Mouse (Mus musculus) T-helper 17 cell (primary cell): ENCODE data around the gene Bcl2l11.

Experiments used
- in situ Hi-C, 2 experiments: fragments of 300-600 bp; cut with MboI, MseI; formaldehyde crosslinking; loops; 1 replicate in 1 of 2; 2 replicates in 1 of 2; pipeline ENCODE4 v1.15.1; 2025; ENCODE audit warnings: high pct_unique_total_duplicates in 2 of 2

The Bcl2l11 gene

GRCm38 (mm10) chr2:128137480-128138276 is 11.8 kb downstream of the Bcl2l11 start:
- in situ Hi-C loops: no loop called here

- in situ Hi-C loops: no loop called here
Observed at GRCm38 (mm10) chr2:128138924-128139323, 13.1 kb downstream of the Bcl2l11 start.

GRCm38 (mm10) chr2:128139781-128140180 is 13.9 kb downstream of the Bcl2l11 start:
- in situ Hi-C loops: no loop called here

- in situ Hi-C loops: no loop called here
Observed at GRCm38 (mm10) chr2:128140183-128140582, 14.3 kb downstream of the Bcl2l11 start.

GRCm38 (mm10) chr2:128143992-128144391 is 18.2 kb downstream of the Bcl2l11 start:
- in situ Hi-C loops: no loop called here

GRCm38 (mm10) chr2:128145433-128145832 is 19.6 kb downstream of the Bcl2l11 start:
- in situ Hi-C loops: no loop called here

- in situ Hi-C loops: no loop called here
Observed at GRCm38 (mm10) chr2:128149596-128149995, 23.8 kb downstream of the Bcl2l11 start.

- in situ Hi-C loops: no loop called here
Observed at GRCm38 (mm10) chr2:128152211-128152610, 26.4 kb downstream of the Bcl2l11 start.

- in situ Hi-C loops: no loop called here
Observed at GRCm38 (mm10) chr2:128152845-128153550, 27.2 kb downstream of the Bcl2l11 start.

- in situ Hi-C loops: no loop called here
Observed at GRCm38 (mm10) chr2:128153551-128153910, 27.7 kb downstream of the Bcl2l11 start.

- in situ Hi-C loops: no loop called here
Observed at GRCm38 (mm10) chr2:128155412-128156066, 29.7 kb downstream of the Bcl2l11 start.

- in situ Hi-C loops: no loop called here
Observed at GRCm38 (mm10) chr2:128156067-128156462, 30.2 kb downstream of the Bcl2l11 start.

GRCm38 (mm10) chr2:128156557-128157412 is 30.9 kb downstream of the Bcl2l11 start:
- in situ Hi-C loops: no loop called here

- in situ Hi-C loops: no loop called here
Observed at GRCm38 (mm10) chr2:128158734-128159410, 33.0 kb downstream of the Bcl2l11 start.

- in situ Hi-C loops: no loop called here
Observed at GRCm38 (mm10) chr2:128159619-128160125, 33.8 kb downstream of the Bcl2l11 start.

GRCm38 (mm10) chr2:128163177-128163576 is 37.3 kb downstream of the Bcl2l11 start:
- in situ Hi-C loops: no loop called here

GRCm38 (mm10) chr2:128166623-128167423 is 41.0 kb downstream of the Bcl2l11 start:
- in situ Hi-C loops: no loop called here

- in situ Hi-C loops: no loop called here
Observed at GRCm38 (mm10) chr2:128167930-128168329, 42.1 kb downstream of the Bcl2l11 start.

GRCm38 (mm10) chr2:128169486-128169885 is 43.6 kb downstream of the Bcl2l11 start:
- in situ Hi-C loops: no loop called here

GRCm38 (mm10) chr2:128169972-128170371 is 44.1 kb downstream of the Bcl2l11 start:
- in situ Hi-C loops: loop anchor here in 1 of 2 experiments (5.0 kb wide), 1 partner anchor 57 kb away; no protein-coding TSS in a partner anchor
